Mouse (Mus musculus) heart, adult 2 months (tissue): ENCODE data around the gene Wwox.
A peak's percentile ranks its signal among the peaks of the same experiment; 100 is the strongest.

Source experiments
- CTCF ChIP-seq: fragments of 200-600 bp; IDR thresholded peaks from 2 replicates; pipeline ENCODE4 v1.8.1; 2022; ENCODE audit warnings: antibody characterized with exemption, mild to moderate bottlenecking, moderate library complexity
- EP300 ChIP-seq: fragments of 200-500 bp; IDR thresholded peaks from 2 replicates; pipeline ENCODE4 v1.6.1; 2011; ENCODE audit warnings: low read depth, low read length, control low read depth; ENCODE audit not compliant: insufficient read depth
- POLR2A ChIP-seq: fragments of 200-500 bp; IDR thresholded peaks from 2 replicates; pipeline ENCODE4 v1.6.1; 2011; ENCODE audit warnings: mild to moderate bottlenecking, low read depth, low read length, control low read depth; ENCODE audit not compliant: insufficient read depth

DNA sequence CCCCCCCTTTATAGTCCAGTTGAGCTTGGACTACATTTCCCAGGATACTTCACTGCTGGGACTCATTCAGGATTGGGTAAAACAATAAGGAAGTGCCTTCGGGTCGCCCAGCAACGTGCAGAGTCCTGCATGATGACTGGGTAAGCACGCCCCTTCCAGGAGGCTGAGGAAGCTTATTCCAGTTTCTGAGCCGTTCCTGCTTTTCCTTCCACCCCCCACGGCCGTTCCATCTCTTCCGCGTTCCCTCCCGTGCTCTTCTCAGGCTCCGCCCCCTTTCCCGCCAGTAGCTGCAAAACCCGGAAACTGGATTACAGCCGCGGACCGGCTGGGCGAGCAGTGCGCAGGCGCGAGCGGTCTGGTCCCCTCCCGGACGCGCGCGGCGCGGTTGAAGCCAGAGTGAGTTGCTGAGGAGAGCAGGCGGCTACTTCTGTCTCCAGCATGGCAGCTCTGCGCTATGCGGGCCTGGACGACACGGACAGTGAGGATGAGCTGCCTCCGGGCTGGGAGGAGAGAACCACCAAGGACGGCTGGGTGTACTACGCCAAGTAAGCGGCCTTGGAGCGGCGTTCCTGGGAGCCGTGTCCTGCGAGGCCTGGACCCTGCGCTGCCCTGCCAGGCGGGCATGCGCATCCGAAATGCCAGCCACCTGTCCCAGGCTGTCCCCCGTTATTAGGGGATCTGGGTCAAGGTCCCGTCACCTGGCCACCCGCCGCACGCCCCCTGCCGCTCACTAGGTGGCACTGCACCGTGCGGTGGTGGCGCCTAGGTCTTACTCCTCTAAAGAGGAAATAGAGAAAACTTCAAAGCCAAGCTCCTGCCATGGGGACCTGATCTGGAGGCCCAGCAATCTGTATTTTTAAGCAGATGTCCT, at the start of gene Wwox:
- TF ChIP-seq EP300, result peak; percentile 76
- TF ChIP-seq CTCF, result peak; percentile 84
- peak; percentile 79 for TF ChIP-seq POLR2A
